Mouse (Mus musculus) lung, postnatal 0 days (tissue): Measurements from ENCODE around the gene Chil6. TPM values are rescaled to one million over a fixed set of nuclear protein-coding genes. Genes with fewer than 3 reads are reported as not detected.

Experiments
- ATAC-seq: fragments of 200-750 bp; cut with Nextera tagmentation; 2 replicates; pipeline ENCODE4 v1.8.0; 2017; ENCODE audit warnings: moderate library complexity
- DNase-seq: peaks from one replicate; pipeline ENCODE4 v3.0.0-alpha.2; 2016; ENCODE audit warnings: low spot score
- H3K27ac ChIP-seq: fragments of 300-500 bp; sonication (generic); 2 replicates; pipeline ENCODE4 v1.5.1; 2014; ENCODE audit warnings: antibody characterized with exemption, mild to moderate bottlenecking, low read length, mixed read lengths
- H3K27me3 ChIP-seq: fragments of 300-500 bp; sonication (generic); replicated peaks from 2 replicates; pipeline ENCODE4 v1.6.1; 2014; ENCODE audit warnings: low read length, mixed read lengths; ENCODE audit not compliant: insufficient read depth
- H3K36me3 ChIP-seq: fragments of 300-500 bp; sonication (generic); 2 replicates; pipeline ENCODE4 v1.6.1; 2014; ENCODE audit warnings: low read length, mixed read lengths; ENCODE audit not compliant: insufficient read depth
- H3K4me1 ChIP-seq: fragments of 300-500 bp; sonication (generic); 2 replicates; pipeline ENCODE4 v1.6.1; 2014; ENCODE audit warnings: antibody characterized with exemption, low read depth, low read length, mixed read lengths; ENCODE audit not compliant: insufficient read depth
- H3K4me2 ChIP-seq: fragments of 300-500 bp; sonication (generic); replicated peaks from 2 replicates; pipeline ENCODE4 v1.6.1; 2014; ENCODE audit warnings: low read depth, mild to moderate bottlenecking, low read length, moderate library complexity, mixed read lengths
- H3K4me3 ChIP-seq: fragments of 300-500 bp; sonication (generic); 2 replicates; pipeline ENCODE4 v1.5.1; 2014; ENCODE audit warnings: low read depth, low read length
- H3K9ac ChIP-seq: fragments of 300-500 bp; sonication (generic); replicated peaks from 2 replicates; pipeline ENCODE4 v1.6.1; 2014; ENCODE audit warnings: low read depth, mild to moderate bottlenecking
- H3K9me3 ChIP-seq: fragments of 300-500 bp; sonication (generic); 2 replicates; pipeline ENCODE4 v1.6.1; 2016; ENCODE audit warnings: low read length, mixed read lengths
- CTCF ChIP-seq: IDR thresholded peaks from 2 replicates; pipeline ENCODE4 v1.5.1; 2016; ENCODE audit warnings: antibody characterized with exemption, mild to moderate bottlenecking
- EP300 ChIP-seq: IDR thresholded peaks from 2 replicates; pipeline ENCODE4 v1.6.1; 2016; ENCODE audit warnings: antibody characterized with exemption, mild to moderate bottlenecking, control low read depth
- WGBS: fragments of 180-500 bp; shearing (Covaris S2); extraction: QIAGEN DNeasy Blood & Tissue Kit; methylation state at CpG from one replicate; pipeline ENCODE4 v1.1.7; 2014; 5-methylcytosine and 5-hydroxymethylcytosine counted together
- polyA plus RNA-seq: library from polyadenylated mRNA; unstranded; fragments of >200 nt; fragmentation: Nextera tagmentation; extraction: Ambion mirVana; gene quantifications from 2 replicates; pipeline ENCODE4 v1.2.1, GENCODE M21; 2015

The Chil6 gene
- polyA plus RNA-seq: 0.07 TPM in 1 of 2 replicates, not detected in the other

DNA sequence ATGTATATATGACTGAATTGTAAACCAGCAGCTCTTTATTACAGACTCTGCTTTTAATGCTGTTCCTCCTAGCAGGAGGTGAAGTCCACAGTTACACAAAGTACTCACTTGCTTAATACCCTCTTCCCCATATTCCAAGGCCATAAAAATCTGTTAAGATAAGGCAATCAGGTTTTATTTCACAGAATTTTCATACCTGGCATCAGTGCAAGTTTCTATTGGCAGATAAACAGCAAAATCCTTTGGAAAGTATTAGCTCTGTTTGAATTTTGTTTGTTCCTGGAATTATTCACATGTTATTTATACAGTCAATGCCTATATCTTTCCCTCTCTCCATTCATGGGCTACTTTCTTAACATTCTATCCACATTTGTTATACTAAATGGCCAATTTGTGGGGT, at the start of gene Chil6:
Gene Chil6 (minus strand): TSS at position 101 of the 400 bp plus-strand sequence.
- no peaks in the 10 kb centered on the region for H3K36me3 ChIP-seq
- no peaks in the 10 kb centered on the region for H3K4me1 ChIP-seq
- H3K27me3 ChIP-seq: no peaks in the 10 kb centered on the region
- no peak for DNase-seq
- H3K4me3 ChIP-seq: no peak within 1 kb of the TSS
- no peak for ATAC-seq
- no peak within 1 kb of the TSS for H3K4me2 ChIP-seq
- no peaks in the 10 kb centered on the region for H3K9me3 ChIP-seq
- TF ChIP-seq CTCF: no peak
- TF ChIP-seq EP300: no peak
- no peak within 1 kb of the TSS for H3K9ac ChIP-seq
- H3K27ac ChIP-seq: no peak within 1 kb of the TSS

GRCm38 (mm10) chr3:106452616-106453015, 46.6 kb upstream of the Chil6 start:
- 59% methylated on average over 4 of the region's 4 CpGs for WGBS
- no peak overlapping the region for H3K4me3 ChIP-seq
- no peak overlapping the region for H3K27ac ChIP-seq
- no peaks in the 10 kb centered on the region for H3K27me3 ChIP-seq
- H3K9ac ChIP-seq: no peak overlapping the region
- H3K9me3 ChIP-seq: no peaks in the 10 kb centered on the region
- ATAC-seq: no peak
- no peak for TF ChIP-seq CTCF
- TF ChIP-seq EP300: no peak
- DNase-seq: no peak
- no peaks in the 10 kb centered on the region for H3K4me1 ChIP-seq
- H3K4me2 ChIP-seq: no peak overlapping the region
- no peaks in the 10 kb centered on the region for H3K36me3 ChIP-seq

- H3K4me2 ChIP-seq: no peak overlapping the region
- no peak overlapping the region for H3K9ac ChIP-seq
- no peak overlapping the region for H3K27ac ChIP-seq
- no peak for ATAC-seq
- no peaks in the 10 kb centered on the region for H3K36me3 ChIP-seq
- H3K27me3 ChIP-seq: no peaks in the 10 kb centered on the region
- peak; percentile 15 for DNase-seq
- no peaks in the 10 kb centered on the region for H3K4me1 ChIP-seq
- 56% methylated on average over 4 of the region's 4 CpGs for WGBS
- no peaks in the 10 kb centered on the region for H3K9me3 ChIP-seq
- TF ChIP-seq EP300 (no peak), CTCF (no peak)
- H3K4me3 ChIP-seq: no peak overlapping the region
Measured at GRCm38 (mm10) chr3:106449567-106449966, 43.6 kb upstream of the Chil6 start.

GRCm38 (mm10) chr3:106448995-106449394, 43.0 kb upstream of the Chil6 start:
- no peak; the same call in 1 of the 2 replicates for ATAC-seq
- H3K36me3 ChIP-seq: no peaks in the 10 kb centered on the region
- no peak overlapping the region for H3K4me3 ChIP-seq
- no peak for TF ChIP-seq CTCF
- no peak for TF ChIP-seq EP300
- DNase-seq: peak; percentile 23
- H3K27ac ChIP-seq: no peak overlapping the region
- no peaks in the 10 kb centered on the region for H3K4me1 ChIP-seq
- no peaks in the 10 kb centered on the region for H3K27me3 ChIP-seq
- H3K9me3 ChIP-seq: no peaks in the 10 kb centered on the region
- H3K9ac ChIP-seq: no peak overlapping the region
- H3K4me2 ChIP-seq: no peak overlapping the region

DNA sequence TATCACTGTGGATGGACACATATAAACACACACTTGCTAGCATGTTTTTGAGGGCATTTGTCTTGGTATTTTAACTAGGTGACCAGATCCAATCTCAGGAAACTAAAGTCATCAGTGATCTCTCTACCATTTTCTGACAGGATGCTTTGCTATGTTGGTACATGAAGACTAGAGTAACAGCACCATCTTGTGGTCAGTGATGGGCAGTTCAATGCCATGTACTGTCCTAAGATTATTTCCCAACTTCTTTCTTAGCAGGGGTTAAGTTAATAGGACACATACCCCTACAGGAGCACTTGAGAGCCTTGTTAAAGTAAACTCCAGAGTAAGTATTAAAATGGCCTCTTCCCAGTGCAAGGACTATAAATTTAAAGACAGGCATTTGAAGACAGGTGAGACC, 42.6 kb upstream of the Chil6 start:
- H3K4me1 ChIP-seq: no peaks in the 10 kb centered on the region
- H3K4me3 ChIP-seq: no peak overlapping the region
- peak; percentile 74 for DNase-seq
- TF ChIP-seq EP300: no peak
- peak; percentile 88 for TF ChIP-seq CTCF
- ATAC-seq: peak; percentile 76
- no peaks in the 10 kb centered on the region for H3K36me3 ChIP-seq
- no peak overlapping the region for H3K27ac ChIP-seq
- H3K4me2 ChIP-seq: no peak overlapping the region
- no peaks in the 10 kb centered on the region for H3K9me3 ChIP-seq
- H3K27me3 ChIP-seq: no peaks in the 10 kb centered on the region
- no peak overlapping the region for H3K9ac ChIP-seq

Other genes with a start within 250 kb of the Chil6 start
- gene Chil3, start 238.6 kb downstream of the Chil6 start, polyA plus RNA-seq: 19.2 and 19.4 TPM in 2 replicates
- not detected in 2 replicates for gene Chil4, start 186.7 kb downstream of the Chil6 start, polyA plus RNA-seq
- gene Dennd2d, start 76.2 kb upstream of the Chil6 start, polyA plus RNA-seq: 19.6 and 20.8 TPM in 2 replicates
- gene Dram2, start 141.6 kb upstream of the Chil6 start, polyA plus RNA-seq: 155 and 168 TPM in 2 replicates
- 74.1 and 80.4 TPM in 2 replicates for gene Cept1, start 141.6 kb upstream of the Chil6 start, polyA plus RNA-seq